9 mouse cellular contexts compared by ENCODE assay signal in genomic region chr15:57616880-57617391, GRCm38 (mm10).
DNase-seq lines count a peak whose midpoint lies in the region; ATAC-seq and TF ChIP-seq lines count a peak whose summit lies in the region.
"Had no signal": no experiment of that assay in that cellular context is flagged by ENCODE, and none has a peak within 500 bp of the region (broad histone marks: within the 10 kb centered on the region; RNA-seq: fewer than 3 reads in every experiment).

No protein-coding gene starts in this region.

- H3K4me2 ChIP-seq in hindbrain, postnatal 0 days (ENCODE audit: low read depth, low read length) = no peak overlapping the region
- H3K4me2 ChIP-seq in hindbrain, embryonic 14.5 days (replicated peaks) = no peak overlapping the region
- H3K4me2 ChIP-seq in kidney, embryonic 15.5 days = no peak overlapping the region

- no peaks in the 10 kb centered on the region for H3K4me1 ChIP-seq in hindbrain, postnatal 0 days (ENCODE audit: insufficient read depth, low read length)
- H3K4me1 ChIP-seq in hindbrain, embryonic 14.5 days (replicated peaks; ENCODE audit: control insufficient read depth, insufficient read depth, low read length) = no peaks in the 10 kb centered on the region
- peaks cover 7% of the 10 kb centered on the region for H3K4me1 ChIP-seq in kidney, embryonic 15.5 days

- WGBS in hindbrain, postnatal 0 days = 54% methylated on average over 11 of the region's 11 CpGs
- WGBS in hindbrain, embryonic 14.5 days = 67% methylated on average over 11 of the region's 11 CpGs
- 22% methylated on average over 11 of the region's 11 CpGs for WGBS in kidney, embryonic 15.5 days

- H3K4me3 ChIP-seq in hindbrain, postnatal 0 days (ENCODE audit: low read length) = no peak overlapping the region
- no peak overlapping the region for H3K4me3 ChIP-seq in hindbrain, embryonic 14.5 days (replicated peaks; ENCODE audit: low read length)
- no peak overlapping the region for H3K4me3 ChIP-seq in kidney, embryonic 15.5 days (replicated peaks)

- H3K27me3 ChIP-seq in hindbrain, postnatal 0 days (ENCODE audit: insufficient read depth, low read length) = no peaks in the 10 kb centered on the region
- no peaks in the 10 kb centered on the region for H3K27me3 ChIP-seq in hindbrain, embryonic 14.5 days (ENCODE audit: control insufficient read depth, insufficient read depth, low read length)
- H3K27me3 ChIP-seq in kidney, embryonic 15.5 days = no peaks in the 10 kb centered on the region

- no peak for TF ChIP-seq CTCF in hindbrain, postnatal 0 days (IDR thresholded peaks at IDR 0.05; ENCODE audit: low read depth)

- peak; percentile 69 for ATAC-seq in hindbrain, postnatal 0 days
- no peak for ATAC-seq in hindbrain, embryonic 14.5 days (ENCODE audit: low FRiP score)
- peak; percentile 91 for ATAC-seq in kidney, embryonic 15.5 days (replicated peaks; ENCODE audit: low FRiP score)
- no peak for ATAC-seq in activated CD4-positive, CD25-positive, alpha-beta regulatory T cell, adult 4 months

- no peak overlapping the region for H3K9ac ChIP-seq in hindbrain, postnatal 0 days (replicated peaks; ENCODE audit: low read length)
- H3K9ac ChIP-seq in hindbrain, embryonic 14.5 days = no peak overlapping the region
- H3K9ac ChIP-seq in kidney, embryonic 15.5 days = no peak overlapping the region
- H3K9ac ChIP-seq: liver, embryonic 14.5 days had no signal

- H3K9me3 ChIP-seq in hindbrain, postnatal 0 days (ENCODE audit: low read length) = no peaks in the 10 kb centered on the region
- no peaks in the 10 kb centered on the region for H3K9me3 ChIP-seq in hindbrain, embryonic 14.5 days (ENCODE audit: control insufficient read depth, low read length)
- H3K9me3 ChIP-seq in kidney, embryonic 15.5 days (replicated peaks) = no peaks in the 10 kb centered on the region

- no peak overlapping the region for H3K27ac ChIP-seq in hindbrain, postnatal 0 days
- H3K27ac ChIP-seq in hindbrain, embryonic 14.5 days = no peak overlapping the region
- peak overlapping the region; percentile 23; the same call in 1 of the 2 replicates for H3K27ac ChIP-seq in kidney, embryonic 15.5 days
- H3K27ac ChIP-seq: liver, embryonic 14.5 days had no signal

- DNase-seq in hindbrain, postnatal 0 days (ENCODE audit: low spot score) = peak; percentile 62
- DNase-seq in hindbrain, embryonic 14.5 days (ENCODE audit: low spot score) = no peak
- peak; percentile 93 for DNase-seq in ZHBTc4 (ENCODE audit: low read depth, low spot score)
- DNase-seq in cerebellum, postnatal 25 days = peak; percentile 58 to 63
- no peak for DNase-seq in lung, adult 18-20 months
- DNase-seq in adrenal gland, postnatal 36 days = no peak

- no peaks in the 10 kb centered on the region for H3K36me3 ChIP-seq in hindbrain, postnatal 0 days (ENCODE audit: insufficient read depth, low read length)
- H3K36me3 ChIP-seq in hindbrain, embryonic 14.5 days (replicated peaks; ENCODE audit: control insufficient read depth, insufficient read depth) = no peaks in the 10 kb centered on the region
- H3K36me3 ChIP-seq in kidney, embryonic 15.5 days = no peaks in the 10 kb centered on the region

Comparison
In these comparisons a context has a peak if more than half of its experiments do, and no peak if none do; other contexts are left out.
1. ATAC-seq: peak in hindbrain, postnatal 0 days (single experiment) and kidney, embryonic 15.5 days (single experiment); none in hindbrain, embryonic 14.5 days (single experiment) and activated CD4-positive, CD25-positive, alpha-beta regulatory T cell, adult 4 months (single experiment).
2. DNase-seq: peak in hindbrain, postnatal 0 days (single experiment), ZHBTc4 (single experiment) and cerebellum, postnatal 25 days (2 of 2); none in hindbrain, embryonic 14.5 days (single experiment), lung, adult 18-20 months (0 of 2) and adrenal gland, postnatal 36 days (0 of 2).